Mouse (Mus musculus): ENCODE results near the gene Olfr1090. TPM values are rescaled to one million over a fixed set of nuclear protein-coding genes. Genes with fewer than 3 reads are reported as not detected.

The Olfr1090 gene
- polyA plus RNA-seq (2012; rRNA removed), result 0.12 TPM in 1 of 2 replicates, not detected in the other

DNA sequence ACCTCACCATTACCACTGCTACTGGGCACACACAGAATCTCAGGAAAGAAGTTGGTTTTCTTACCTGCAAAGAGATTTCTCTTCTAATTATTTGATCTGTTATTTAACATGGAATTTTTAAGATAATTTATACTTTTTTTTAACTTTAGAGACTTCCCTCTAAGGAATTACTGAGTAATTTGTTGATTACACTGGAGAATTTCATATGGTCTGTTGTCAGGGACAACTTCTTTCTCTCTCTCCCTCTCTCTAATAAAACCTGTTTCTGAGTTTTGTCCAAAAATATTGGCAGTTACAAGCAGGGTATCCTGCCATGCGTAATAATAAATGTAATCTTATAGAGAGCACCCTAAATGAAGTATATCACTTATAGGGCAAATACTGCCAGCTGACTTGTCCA lies at the start of gene Olfr1090:
Gene Olfr1090, minus strand, starts transcription at position 101 of the 400 bp plus-strand sequence.
- Histone ChIP-seq H3K27me3 (ENCODE audit: control insufficient read depth, insufficient read depth, low read length) (no peaks in the 10 kb centered on the region), H3K4me1 (ENCODE audit: control insufficient read depth, insufficient read depth, low read length) (no peaks in the 10 kb centered on the region), H3K27ac (ENCODE audit: control insufficient read depth, insufficient read depth, low read depth, low read length) (no peak within 1 kb of the TSS), H3K4me3 (ENCODE audit: control insufficient read depth, low read depth, low read length) (no peak within 1 kb of the TSS), H3K36me3 (ENCODE audit: control insufficient read depth, insufficient read depth, low read length) (no peaks in the 10 kb centered on the region)
- TF ChIP-seq CTCF (IDR thresholded peaks at IDR 0.05; ENCODE audit: control insufficient read depth, insufficient read depth, insufficient replicate concordance, low read depth, low read length) (no peak), POLR2A (IDR thresholded peaks at IDR 0.05; ENCODE audit: control insufficient read depth, low read depth, low read length) (no peak)

DNA sequence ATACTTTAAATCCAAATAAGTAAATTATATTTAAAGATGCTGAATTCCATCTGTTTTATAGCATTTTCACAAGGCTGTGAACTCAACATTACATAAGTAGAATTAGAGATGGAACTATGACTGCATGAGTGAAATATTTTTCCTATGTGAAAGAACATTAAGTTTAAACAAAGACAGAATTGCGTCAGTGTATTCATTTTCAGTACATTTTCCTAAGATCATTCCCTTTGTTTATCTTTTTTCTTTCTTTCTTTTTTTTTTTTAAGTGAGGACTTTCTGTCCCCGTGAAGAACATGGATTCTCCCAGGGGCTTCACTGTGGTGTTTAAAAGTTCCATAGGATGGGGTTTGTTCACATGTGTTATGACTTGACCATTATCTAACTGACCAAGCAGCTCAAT lies 23.4 kb upstream of the Olfr1090 start, which contains the start of gene Olfr1093:
Gene Olfr1093, plus strand, starts transcription at position 301 of the 400 bp plus-strand sequence.
- TF ChIP-seq POLR2A (IDR thresholded peaks at IDR 0.05; ENCODE audit: control insufficient read depth, low read depth, low read length), result no peak
- H3K4me3 ChIP-seq (ENCODE audit: control insufficient read depth, low read depth, low read length), result no peak within 1 kb of the TSS

DNA sequence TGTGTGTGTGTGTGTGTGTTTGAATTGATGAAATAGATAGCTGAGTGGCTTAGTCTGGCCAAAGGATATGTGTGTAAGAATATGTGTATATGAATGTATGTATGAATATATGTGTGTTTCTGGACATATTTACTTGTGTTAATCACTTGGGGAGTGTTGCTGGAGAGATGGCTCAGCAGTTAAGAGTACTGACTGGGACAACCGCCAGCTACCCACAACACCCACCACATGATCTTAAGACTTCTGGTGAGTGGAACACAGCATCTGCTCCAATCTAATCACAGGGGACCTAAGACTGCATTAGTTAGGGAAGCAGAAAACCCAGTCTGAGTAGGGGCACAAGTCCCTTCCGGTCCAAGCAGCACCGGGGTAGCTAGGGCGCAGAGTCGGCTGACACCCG lies 2.3 kb upstream of the Olfr1090 start:
- Histone ChIP-seq H3K4me3 (ENCODE audit: control insufficient read depth, low read depth, low read length) (no peak overlapping the region), H3K27me3 (ENCODE audit: control insufficient read depth, insufficient read depth, low read length) (no peaks in the 10 kb centered on the region), H3K4me1 (ENCODE audit: control insufficient read depth, insufficient read depth, low read length) (no peaks in the 10 kb centered on the region), H3K36me3 (ENCODE audit: control insufficient read depth, insufficient read depth, low read length) (no peaks in the 10 kb centered on the region), H3K27ac (ENCODE audit: control insufficient read depth, insufficient read depth, low read depth, low read length) (no peak overlapping the region)
- TF ChIP-seq POLR2A (IDR thresholded peaks at IDR 0.05; ENCODE audit: control insufficient read depth, low read depth, low read length) (no peak), CTCF (IDR thresholded peaks at IDR 0.05; ENCODE audit: control insufficient read depth, insufficient read depth, insufficient replicate concordance, low read depth, low read length) (no peak)

More for the DNA sequence above, 23.4 kb upstream of the Olfr1090 start, which contains the start of gene Olfr1093:
- Histone ChIP-seq H3K27me3 (ENCODE audit: control insufficient read depth, insufficient read depth, low read length) (no peaks in the 10 kb centered on the region), H3K27ac (ENCODE audit: control insufficient read depth, insufficient read depth, low read depth, low read length) (no peak within 1 kb of the TSS), H3K36me3 (ENCODE audit: control insufficient read depth, insufficient read depth, low read length) (no peaks in the 10 kb centered on the region), H3K4me1 (ENCODE audit: control insufficient read depth, insufficient read depth, low read length) (no peaks in the 10 kb centered on the region)

DNA sequence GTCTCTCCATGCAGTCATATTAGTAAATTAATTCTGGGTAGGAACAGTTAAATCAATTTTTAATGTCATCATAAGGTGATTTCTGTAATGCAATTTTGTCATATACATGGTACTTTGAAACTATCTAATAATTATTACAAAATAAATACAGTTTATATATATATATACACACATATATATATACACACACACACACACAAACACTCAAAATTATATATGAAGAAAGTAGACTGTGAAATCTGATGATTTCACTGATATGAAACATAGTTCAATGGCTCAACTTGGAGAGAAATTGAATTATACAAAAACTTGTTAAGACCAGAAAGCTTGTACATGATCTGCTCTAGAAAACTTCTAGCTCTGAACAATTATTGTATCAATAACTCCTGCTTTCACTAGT lies 25.2 kb downstream of the Olfr1090 start, which contains the start of gene Olfr1089:
Gene Olfr1089, minus strand, starts transcription at position 101 of the 400 bp plus-strand sequence.
- no peak for TF ChIP-seq POLR2A (IDR thresholded peaks at IDR 0.05; ENCODE audit: control insufficient read depth, low read depth, low read length)
- TF ChIP-seq CTCF (IDR thresholded peaks at IDR 0.05; ENCODE audit: control insufficient read depth, insufficient read depth, insufficient replicate concordance, low read depth, low read length), result no peak
- H3K36me3 ChIP-seq (ENCODE audit: control insufficient read depth, insufficient read depth, low read length), result no peaks in the 10 kb centered on the region
- no peaks in the 10 kb centered on the region for H3K4me1 ChIP-seq (ENCODE audit: control insufficient read depth, insufficient read depth, low read length)
- no peaks in the 10 kb centered on the region for H3K27me3 ChIP-seq (ENCODE audit: control insufficient read depth, insufficient read depth, low read length)
- H3K27ac ChIP-seq (ENCODE audit: control insufficient read depth, insufficient read depth, low read depth, low read length), result no peak within 1 kb of the TSS
- H3K4me3 ChIP-seq (ENCODE audit: control insufficient read depth, low read depth, low read length), result no peak within 1 kb of the TSS

Other genes starting within 250 kb of the Olfr1090 start
- gene Olfr1079, start 216.5 kb downstream of the Olfr1090 start, polyA plus RNA-seq (2012; rRNA removed), result not detected in 2 replicates
- gene Olfr1080, start 200.8 kb downstream of the Olfr1090 start, polyA plus RNA-seq (2012; rRNA removed), result not detected in 2 replicates
- gene Olfr1082, start 160.0 kb downstream of the Olfr1090 start, polyA plus RNA-seq (2012; rRNA removed), result not detected in 2 replicates
- gene Olfr1084, start 119.3 kb downstream of the Olfr1090 start, polyA plus RNA-seq (2012; rRNA removed), result not detected in 2 replicates
- not detected in 2 replicates for gene Olfr1085, start 97.0 kb downstream of the Olfr1090 start, polyA plus RNA-seq (2012; rRNA removed)
- not detected in 2 replicates for gene Olfr1086, start 78.9 kb downstream of the Olfr1090 start, polyA plus RNA-seq (2012; rRNA removed)
- not detected in 2 replicates for gene Olfr1087, start 60.6 kb downstream of the Olfr1090 start, polyA plus RNA-seq (2012; rRNA removed)
- not detected in 2 replicates for gene Olfr1089, start 25.3 kb downstream of the Olfr1090 start, polyA plus RNA-seq (2012; rRNA removed)
- not detected in 2 replicates for gene Olfr1093, start 23.5 kb upstream of the Olfr1090 start, polyA plus RNA-seq (2012; rRNA removed)
- gene Olfr141, start 51.0 kb upstream of the Olfr1090 start, polyA plus RNA-seq (2012; rRNA removed), result not detected in 2 replicates
- gene Olfr1094, start 65.7 kb upstream of the Olfr1090 start, polyA plus RNA-seq (2012; rRNA removed), result not detected in 2 replicates
- not detected in 2 replicates for gene Olfr1095, start 92.7 kb upstream of the Olfr1090 start, polyA plus RNA-seq (2012; rRNA removed)
- gene Gm13723, start 115.8 kb upstream of the Olfr1090 start, polyA plus RNA-seq (2012; rRNA removed), result not detected in 2 replicates
- not detected in 2 replicates for gene Olfr1097, start 133.2 kb upstream of the Olfr1090 start, polyA plus RNA-seq (2012; rRNA removed)
- not detected in 2 replicates for gene Olfr1098, start 165.6 kb upstream of the Olfr1090 start, polyA plus RNA-seq (2012; rRNA removed)
- gene Olfr1099, start 201.7 kb upstream of the Olfr1090 start, polyA plus RNA-seq (2012; rRNA removed), result not detected in 2 replicates
- not detected in 2 replicates for gene Olfr1100, start 221.0 kb upstream of the Olfr1090 start, polyA plus RNA-seq (2012; rRNA removed)
- not detected in 2 replicates for gene Olfr1101, start 232.2 kb upstream of the Olfr1090 start, polyA plus RNA-seq (2012; rRNA removed)
- not detected in 2 replicates for gene Olfr1102, start 239.4 kb upstream of the Olfr1090 start, polyA plus RNA-seq (2012; rRNA removed)

Measured in testis, adult 2 months (tissue).